Mouse (Mus musculus) heart, postnatal 0 days (tissue): ENCODE measurements at regions not wholly inside any gene's neighbourhood (a gene's known extent, or its start where the extent isn't known, plus 50 kb on each side); places are given as distances from the start of the nearest gene placed in this dataset.

Experiments
- CTCF ChIP-seq: IDR thresholded peaks from 2 replicates; pipeline ENCODE4 v1.5.1; 2016; ENCODE audit warnings: antibody characterized with exemption, control low read depth, low read depth
- EP300 ChIP-seq: IDR thresholded peaks from 2 replicates; pipeline ENCODE4 v1.6.1; 2016; ENCODE audit warnings: antibody characterized with exemption, low read depth

GRCm38 (mm10) chr17:83039563-83039962 is 175.5 kb upstream of the Pkdcc start:
- TF ChIP-seq CTCF (no peak), EP300 (no peak)
